Mouse (Mus musculus): Measurements from ENCODE around the gene Spred2. TPM values are rescaled to one million over a fixed set of nuclear protein-coding genes. Genes with fewer than 3 reads are reported as not detected.

Gene Spred2
- total and polyA plus RNA-seq, 2 experiments from 2014 or later = 8.7 to 16.9 TPM

DNA sequence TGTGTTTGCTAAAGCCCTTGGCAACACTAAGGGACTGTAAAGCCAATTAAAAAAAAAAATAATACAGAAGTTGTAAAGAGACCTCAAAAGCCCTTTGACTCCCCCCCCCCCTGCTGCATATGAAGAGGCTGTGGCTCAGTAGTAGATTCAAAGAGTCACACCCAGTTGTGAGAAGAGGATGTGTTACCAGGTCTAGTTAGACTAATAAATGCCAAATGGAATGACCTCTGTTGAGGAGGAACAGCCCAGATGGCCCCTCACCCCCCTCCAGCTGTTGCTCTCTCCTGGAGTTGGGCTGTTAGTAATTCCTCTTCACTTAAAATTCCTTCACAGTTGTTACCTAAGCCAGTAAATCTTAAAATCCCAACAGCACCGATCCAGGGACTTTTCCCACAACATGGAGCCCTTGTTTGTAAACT is 62.3 kb downstream of the Spred2 start:
- DNase-seq (ENCODE audit: low spot score) (no peak), ATAC-seq (no peak)
- 37% methylated on average over 1 of the region's 1 CpGs for WGBS
- Histone ChIP-seq H3K36me3 (ENCODE audit: insufficient read depth, low read length) (no peaks in the 10 kb centered on the region), H3K4me1 (ENCODE audit: insufficient read depth, low read length) (peaks cover 25% of the 10 kb centered on the region; the same call in 1 of the 2 replicates), H3K27me3 (ENCODE audit: insufficient read depth, low read length) (no peaks in the 10 kb centered on the region), H3K4me2 (ENCODE audit: low read depth, low read length) (peak overlapping the region; percentile 16; the same call in 1 of the 2 replicates), H3K4me3 (ENCODE audit: low read length) (no peak overlapping the region), H3K27ac (peak overlapping the region; percentile 58; the same call in 1 of the 2 replicates), H3K9ac (replicated peaks; ENCODE audit: low read length) (no peak overlapping the region), H3K9me3 (ENCODE audit: low read length) (no peaks in the 10 kb centered on the region)
- no peak for TF ChIP-seq CTCF (IDR thresholded peaks at IDR 0.05; ENCODE audit: low read depth)

DNA sequence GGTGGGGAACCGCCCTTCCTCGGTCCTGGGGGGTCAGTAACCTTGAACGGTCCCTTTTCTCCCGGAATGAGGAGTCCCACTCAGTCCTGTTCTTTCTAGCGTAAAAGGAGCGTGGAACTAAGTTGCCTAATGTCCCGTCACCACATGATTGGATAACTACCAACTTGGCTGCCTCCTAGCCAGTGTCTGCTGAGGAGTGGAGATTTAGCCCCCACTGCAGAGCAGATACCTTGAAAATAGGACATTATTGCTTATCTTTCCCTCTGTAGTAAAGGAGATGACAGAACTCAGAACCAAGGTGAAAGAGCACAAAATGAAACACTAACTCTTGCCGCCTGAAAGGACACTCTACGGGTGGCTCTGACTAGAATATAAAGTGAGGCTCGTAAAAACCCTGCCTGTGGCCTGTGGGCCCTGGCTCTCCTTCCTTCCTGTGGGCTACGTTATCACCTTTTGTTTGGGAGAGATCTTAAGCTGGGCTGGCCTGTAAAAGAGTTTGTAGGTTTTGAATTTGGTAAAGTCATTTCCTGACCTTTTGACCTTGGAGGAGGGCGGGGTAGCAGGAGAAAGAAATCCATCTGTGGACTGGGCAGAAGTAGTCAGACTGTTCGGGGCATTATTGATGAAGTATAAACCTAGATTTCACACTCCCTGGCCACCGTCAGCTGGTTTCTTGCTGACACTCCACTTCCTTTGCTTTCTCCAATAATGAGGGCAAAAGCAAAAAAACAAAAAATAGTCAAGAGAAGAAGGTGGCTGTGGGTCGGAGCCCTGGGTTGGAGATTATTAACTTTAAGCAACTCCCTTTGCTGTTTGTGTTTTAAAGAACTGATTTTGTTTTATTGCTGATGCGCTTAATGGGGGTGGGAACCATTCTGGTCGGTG is 62.9 kb downstream of the Spred2 start:
- no peak overlapping the region for H3K9ac ChIP-seq (replicated peaks; ENCODE audit: low read length)
- peaks cover 25% of the 10 kb centered on the region; the same call in 1 of the 2 replicates for H3K4me1 ChIP-seq (ENCODE audit: insufficient read depth, low read length)
- peak; percentile 39; the same call in 1 of the 2 replicates for ATAC-seq
- no peak for TF ChIP-seq CTCF (IDR thresholded peaks at IDR 0.05; ENCODE audit: low read depth)
- no peaks in the 10 kb centered on the region for H3K36me3 ChIP-seq (ENCODE audit: insufficient read depth, low read length)
- DNase-seq (ENCODE audit: low spot score) = peak; percentile 52
- H3K4me3 ChIP-seq (ENCODE audit: low read length) = no peak overlapping the region
- 41% methylated on average over 17 of the region's 17 CpGs for WGBS
- H3K27me3 ChIP-seq (ENCODE audit: insufficient read depth, low read length) = no peaks in the 10 kb centered on the region
- peak overlapping the region; percentile 16; the same call in 1 of the 2 replicates for H3K4me2 ChIP-seq (ENCODE audit: low read depth, low read length)
- H3K27ac ChIP-seq = peak overlapping the region; percentile 58; the same call in 1 of the 2 replicates
- no peaks in the 10 kb centered on the region for H3K9me3 ChIP-seq (ENCODE audit: low read length)

DNA sequence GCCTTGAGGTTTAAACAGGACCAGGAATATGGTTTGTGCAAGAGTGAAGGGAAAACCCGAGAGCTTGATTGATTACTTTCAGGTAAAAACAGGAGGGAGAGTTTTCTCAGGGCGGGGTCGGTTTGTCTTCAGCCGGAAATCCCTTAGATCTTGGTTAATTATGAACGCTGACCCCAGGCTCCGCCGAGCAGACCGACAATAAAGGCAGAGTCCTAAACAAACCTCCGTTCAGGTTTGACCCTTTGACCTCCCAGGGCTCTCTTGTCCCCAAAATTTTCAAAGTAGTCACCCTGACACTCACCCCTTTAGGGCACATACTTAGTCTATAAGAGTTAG is 63.5 kb downstream of the Spred2 start:
- H3K9me3 ChIP-seq (ENCODE audit: low read length) = no peaks in the 10 kb centered on the region
- H3K27me3 ChIP-seq (ENCODE audit: insufficient read depth, low read length) = no peaks in the 10 kb centered on the region
- H3K27ac ChIP-seq = no peak overlapping the region
- H3K4me3 ChIP-seq (ENCODE audit: low read length) = no peak overlapping the region
- 30% methylated on average over 9 of the region's 9 CpGs for WGBS
- no peak overlapping the region for H3K4me2 ChIP-seq (ENCODE audit: low read depth, low read length)
- DNase-seq (ENCODE audit: low spot score) (no peak), ATAC-seq (no peak)
- peaks cover 21% of the 10 kb centered on the region; the same call in 1 of the 2 replicates for H3K4me1 ChIP-seq (ENCODE audit: insufficient read depth, low read length)
- H3K9ac ChIP-seq (replicated peaks; ENCODE audit: low read length) = no peak overlapping the region
- no peak for TF ChIP-seq CTCF (IDR thresholded peaks at IDR 0.05; ENCODE audit: low read depth)
- H3K36me3 ChIP-seq (ENCODE audit: insufficient read depth, low read length) = no peaks in the 10 kb centered on the region

DNA sequence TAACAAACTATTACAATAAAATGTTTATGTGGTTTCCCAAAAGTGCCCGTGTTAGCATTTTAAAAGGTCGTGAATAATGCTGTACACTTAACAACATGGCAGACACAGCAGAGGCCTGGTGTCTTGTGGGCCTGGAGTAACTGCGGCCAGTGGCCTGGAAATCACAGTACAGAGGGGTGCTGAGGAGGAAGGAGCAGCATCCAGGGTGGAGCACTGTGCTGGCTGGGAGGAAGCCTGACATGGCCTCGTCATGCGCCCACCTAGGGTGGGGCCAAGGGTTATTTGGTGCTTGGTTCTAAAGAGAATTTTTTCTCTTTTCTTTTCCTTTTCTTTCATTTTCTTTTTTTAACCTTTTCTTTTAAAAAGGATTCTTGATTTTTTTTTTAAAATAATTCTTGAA is 64.0 kb downstream of the Spred2 start:
- Histone ChIP-seq H3K9ac (replicated peaks; ENCODE audit: low read length) (no peak overlapping the region), H3K4me3 (ENCODE audit: low read length) (no peak overlapping the region), H3K4me2 (ENCODE audit: low read depth, low read length) (no peak overlapping the region), H3K9me3 (ENCODE audit: low read length) (no peaks in the 10 kb centered on the region), H3K27ac (no peak overlapping the region), H3K36me3 (ENCODE audit: insufficient read depth, low read length) (no peaks in the 10 kb centered on the region), H3K4me1 (ENCODE audit: insufficient read depth, low read length) (peaks cover 16% of the 10 kb centered on the region; the same call in 1 of the 2 replicates), H3K27me3 (ENCODE audit: insufficient read depth, low read length) (no peaks in the 10 kb centered on the region)
- no peak for TF ChIP-seq CTCF (IDR thresholded peaks at IDR 0.05; ENCODE audit: low read depth)
- DNase-seq (ENCODE audit: low spot score) (no peak), ATAC-seq (no peak)
- 68% methylated on average over 5 of the region's 5 CpGs for WGBS

DNA sequence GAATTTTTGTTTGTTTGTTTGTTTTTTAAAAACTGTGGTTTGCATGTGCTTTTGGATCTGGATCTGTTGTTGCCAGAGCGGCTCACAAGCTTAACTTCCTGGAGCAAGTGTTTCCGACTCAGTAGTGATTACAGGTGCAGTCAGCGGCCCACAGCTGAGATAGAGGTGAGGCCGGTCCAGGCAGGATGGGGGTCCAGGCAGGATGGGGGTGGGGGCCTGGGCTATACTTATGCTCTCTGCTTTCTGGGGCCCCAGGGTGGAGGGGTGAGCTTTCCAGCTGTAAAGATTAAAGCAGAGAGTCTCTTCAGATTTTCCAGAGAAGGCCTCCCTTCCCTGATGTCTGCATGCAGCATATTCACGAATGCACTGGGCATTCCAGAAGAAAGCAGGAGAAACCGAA is 64.5 kb downstream of the Spred2 start:
- 70% methylated on average over 6 of the region's 6 CpGs for WGBS
- ATAC-seq (no peak), DNase-seq (ENCODE audit: low spot score) (no peak)
- H3K9me3 ChIP-seq (ENCODE audit: low read length) = no peaks in the 10 kb centered on the region
- no peak for TF ChIP-seq CTCF (IDR thresholded peaks at IDR 0.05; ENCODE audit: low read depth)
- H3K27ac ChIP-seq = no peak overlapping the region
- H3K4me1 ChIP-seq (ENCODE audit: insufficient read depth, low read length) = peaks cover 15% of the 10 kb centered on the region; the same call in 1 of the 2 replicates
- no peak overlapping the region for H3K4me3 ChIP-seq (ENCODE audit: low read length)
- no peaks in the 10 kb centered on the region for H3K27me3 ChIP-seq (ENCODE audit: insufficient read depth, low read length)
- no peaks in the 10 kb centered on the region for H3K36me3 ChIP-seq (ENCODE audit: insufficient read depth, low read length)
- H3K9ac ChIP-seq (replicated peaks; ENCODE audit: low read length) = no peak overlapping the region
- no peak overlapping the region for H3K4me2 ChIP-seq (ENCODE audit: low read depth, low read length)

DNA sequence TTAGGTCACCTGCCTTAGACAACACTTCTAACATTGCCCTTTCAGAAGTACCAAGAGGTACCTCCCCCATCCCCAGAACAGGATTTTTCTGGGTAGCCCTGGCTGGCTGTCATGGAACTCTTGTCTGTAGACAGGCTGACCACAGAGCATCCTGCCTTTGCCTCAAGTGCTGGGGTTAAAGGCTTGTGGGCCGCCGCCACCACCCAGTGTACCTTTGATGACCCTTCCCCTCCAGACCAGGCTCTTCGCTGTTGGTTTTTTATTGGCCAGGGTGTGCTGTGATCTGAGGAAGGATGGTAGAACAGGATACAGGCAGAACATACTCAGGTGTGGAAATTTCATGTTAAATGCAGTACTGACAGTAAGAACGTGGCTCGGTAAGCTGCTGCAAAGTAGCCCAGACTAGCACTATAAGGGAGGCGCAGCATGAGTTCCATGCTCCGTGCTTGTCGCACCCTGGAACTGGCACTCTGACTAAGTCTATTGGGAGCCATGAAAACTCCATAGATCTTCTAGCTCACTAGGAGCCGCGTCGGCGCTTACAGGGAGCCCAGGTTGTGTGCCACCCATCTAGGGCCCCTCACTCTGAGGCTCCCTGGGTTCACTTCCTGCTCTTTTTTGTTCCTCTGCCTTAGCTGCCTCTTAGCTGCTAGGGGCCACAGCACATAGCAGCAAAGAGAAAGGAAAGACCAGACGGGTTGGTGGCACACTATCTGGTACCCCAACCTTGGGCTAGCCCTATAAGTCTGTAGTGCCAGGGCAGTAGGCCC is 65.2 kb downstream of the Spred2 start:
- 93% methylated on average over 13 of the region's 13 CpGs for WGBS
- Histone ChIP-seq H3K4me1 (ENCODE audit: insufficient read depth, low read length) (peaks cover 15% of the 10 kb centered on the region; the same call in 1 of the 2 replicates), H3K4me2 (ENCODE audit: low read depth, low read length) (no peak overlapping the region), H3K27ac (no peak overlapping the region), H3K4me3 (ENCODE audit: low read length) (no peak overlapping the region), H3K9ac (replicated peaks; ENCODE audit: low read length) (no peak overlapping the region), H3K9me3 (ENCODE audit: low read length) (no peaks in the 10 kb centered on the region), H3K36me3 (ENCODE audit: insufficient read depth, low read length) (no peaks in the 10 kb centered on the region), H3K27me3 (ENCODE audit: insufficient read depth, low read length) (no peaks in the 10 kb centered on the region)
- TF ChIP-seq CTCF (IDR thresholded peaks at IDR 0.05; ENCODE audit: low read depth) = no peak
- ATAC-seq (no peak), DNase-seq (ENCODE audit: low spot score) (no peak)
